Mouse (Mus musculus) skeletal muscle tissue, adult 2 months (tissue): ENCODE results near the gene Hhatl.

Source experiments
- DNase-seq: peaks from one replicate; pipeline ENCODE4 v3.0.0-alpha.2; 2012; ENCODE audit warnings: low read depth, low spot score

Gene Hhatl

DNA sequence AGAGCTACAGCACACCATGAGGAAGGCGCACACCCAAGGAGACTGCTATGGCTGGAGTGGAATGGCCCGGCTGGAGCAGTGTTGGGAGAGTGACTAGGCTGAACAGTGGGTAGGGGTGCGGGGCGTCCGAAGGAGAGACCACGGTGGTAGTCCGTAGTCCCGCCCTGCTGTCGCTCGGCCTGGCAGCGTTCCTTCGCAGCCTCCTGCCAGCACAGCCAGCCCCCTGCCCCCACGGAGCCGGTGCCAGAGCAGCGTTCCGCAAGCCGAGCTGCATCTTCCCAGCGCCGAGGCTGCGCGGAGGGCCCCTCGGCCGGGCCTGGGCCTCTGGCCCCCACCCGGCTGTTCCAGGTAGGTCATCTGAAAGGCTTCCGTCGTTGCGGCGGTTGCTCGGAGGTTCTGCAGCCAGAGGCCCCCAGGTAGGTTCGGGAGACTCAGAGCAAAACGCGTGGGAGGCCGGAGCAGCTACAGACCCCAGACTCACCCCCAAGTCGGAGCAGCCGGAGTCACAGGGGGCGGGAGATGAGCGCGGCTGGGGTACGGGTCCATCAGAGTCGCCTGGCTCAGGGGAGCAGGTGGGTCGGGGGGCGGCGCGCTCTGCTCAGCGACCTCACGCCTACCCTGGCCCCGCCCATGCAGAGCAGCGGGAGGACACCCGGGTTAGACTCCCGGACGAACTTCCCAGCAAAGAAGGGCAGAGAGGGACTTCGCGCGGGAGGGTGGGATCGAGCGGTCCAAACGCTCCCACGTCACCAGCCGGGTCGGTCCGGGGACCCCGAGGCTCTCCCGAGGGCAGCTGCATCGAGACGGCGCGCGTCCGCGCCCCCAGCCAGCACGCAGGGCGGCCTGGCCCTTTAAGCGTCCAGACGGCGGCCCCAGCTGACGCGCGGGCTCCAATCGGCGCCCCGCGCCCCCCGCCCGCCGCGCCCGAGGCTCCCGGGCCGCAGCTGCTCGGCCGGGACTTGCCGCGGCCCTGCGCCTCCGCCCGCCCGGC lies 32.9 kb downstream of the Hhatl start, which contains the start of gene Zfp651:
Gene Zfp651 (plus strand): TSS at position 240 of the 991 bp plus-strand sequence.
- no peak for DNase-seq

DNA sequence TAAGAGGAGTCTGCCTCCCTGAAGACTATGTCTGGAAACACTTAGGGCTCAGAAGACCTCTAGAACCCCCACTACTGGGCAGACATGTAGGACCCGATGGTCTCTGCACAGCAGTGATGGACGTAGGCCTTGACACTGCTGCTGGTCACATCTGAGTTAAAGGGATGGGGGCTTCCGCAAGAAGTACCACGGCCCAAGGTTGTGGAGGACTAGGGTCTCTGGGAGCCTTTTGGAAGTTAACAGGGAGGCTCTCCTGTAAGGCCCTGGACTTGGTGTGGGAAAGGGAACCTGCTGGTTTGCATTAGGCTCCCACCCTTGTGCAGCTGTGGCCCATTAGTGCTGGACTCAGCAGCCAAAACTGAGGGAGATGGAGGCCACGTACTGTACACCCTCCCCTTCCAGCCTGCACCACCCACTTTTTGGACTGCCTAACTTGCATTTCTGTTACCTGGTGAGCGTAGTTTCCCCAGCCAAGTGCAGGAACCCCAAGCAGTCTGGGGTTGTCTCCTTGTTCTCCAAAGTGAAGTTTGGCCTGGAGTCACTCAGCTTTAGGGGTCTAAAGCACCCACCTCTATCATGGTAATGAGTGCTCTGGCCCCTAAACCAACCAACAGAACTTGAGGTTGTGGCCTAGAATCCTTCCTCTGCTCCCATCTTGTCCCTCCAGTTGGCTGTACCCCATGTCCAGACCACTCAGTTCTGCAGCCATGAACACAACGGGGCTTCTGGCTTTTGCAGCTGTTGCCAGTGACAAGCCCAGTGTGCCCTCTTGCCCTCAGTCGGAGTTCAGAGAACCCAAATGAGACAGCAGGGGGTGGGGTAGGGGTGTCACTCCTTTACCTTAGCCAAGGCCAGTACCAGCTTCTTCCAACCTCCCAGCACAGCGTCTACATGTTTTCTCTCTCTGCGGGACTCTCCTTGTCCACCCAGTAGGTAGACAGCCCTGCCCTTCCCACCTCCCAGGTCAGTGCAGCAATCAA lies 34.2 kb downstream of the Hhatl start:
- DNase-seq: no peak

DNA sequence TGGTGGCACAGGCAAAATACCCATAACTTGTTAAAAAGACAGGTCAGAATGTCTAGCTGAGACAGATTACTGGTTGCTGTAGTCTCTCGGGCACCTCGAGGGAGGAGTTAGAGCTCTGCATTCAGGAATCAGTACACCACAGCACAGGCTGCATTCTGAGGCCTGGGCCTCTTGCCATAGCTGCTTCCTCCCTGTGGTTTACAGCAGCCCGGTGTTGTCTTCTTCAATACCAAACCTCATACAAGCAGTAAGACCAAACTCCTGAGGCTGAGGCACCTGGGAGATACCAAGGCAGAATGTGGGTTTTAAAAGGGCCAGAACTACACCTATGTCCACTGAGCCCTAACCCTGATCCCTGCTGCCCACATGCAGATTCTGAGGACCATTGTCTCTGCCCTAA lies 34.9 kb downstream of the Hhatl start:
- no peak for DNase-seq

DNA sequence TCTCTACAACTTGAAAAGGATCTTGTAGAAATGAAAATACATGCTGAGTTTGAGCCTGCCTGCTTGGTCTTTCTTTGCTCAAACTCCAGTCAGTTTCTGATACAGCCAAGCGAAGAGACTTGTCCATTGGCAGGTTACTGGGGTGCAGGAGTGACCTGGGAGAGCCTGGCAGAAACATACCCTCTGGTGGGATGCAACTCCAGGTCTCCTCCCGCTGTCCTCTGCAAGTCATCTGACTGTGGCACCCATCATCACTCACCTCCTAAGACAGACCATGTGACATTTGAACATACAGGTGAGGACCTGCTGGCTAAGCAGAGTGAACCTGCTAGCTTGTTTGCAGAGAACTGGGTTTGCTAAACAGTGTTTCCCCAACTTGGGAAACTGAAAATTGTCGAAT lies 35.5 kb downstream of the Hhatl start:
- DNase-seq: no peak

DNA sequence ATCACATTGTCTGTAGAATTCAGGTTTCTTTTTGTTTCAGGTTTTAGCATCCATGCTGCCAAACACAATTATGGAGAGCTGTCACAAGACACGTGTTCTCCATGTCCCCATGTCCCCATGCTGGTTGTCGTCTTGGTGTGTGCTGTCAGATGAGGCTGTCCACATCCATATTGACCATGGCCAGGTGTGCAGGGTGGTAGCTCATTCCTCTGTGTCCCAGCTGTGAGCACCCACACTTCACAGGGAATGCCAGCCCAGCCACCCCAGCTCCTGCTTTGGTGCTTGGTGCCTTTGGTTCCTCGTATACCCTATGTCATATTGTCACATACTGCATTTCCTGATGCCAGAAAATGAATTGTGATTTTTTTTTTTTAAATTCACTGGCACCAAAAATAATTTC lies 37.7 kb downstream of the Hhatl start:
- no peak for DNase-seq

DNA sequence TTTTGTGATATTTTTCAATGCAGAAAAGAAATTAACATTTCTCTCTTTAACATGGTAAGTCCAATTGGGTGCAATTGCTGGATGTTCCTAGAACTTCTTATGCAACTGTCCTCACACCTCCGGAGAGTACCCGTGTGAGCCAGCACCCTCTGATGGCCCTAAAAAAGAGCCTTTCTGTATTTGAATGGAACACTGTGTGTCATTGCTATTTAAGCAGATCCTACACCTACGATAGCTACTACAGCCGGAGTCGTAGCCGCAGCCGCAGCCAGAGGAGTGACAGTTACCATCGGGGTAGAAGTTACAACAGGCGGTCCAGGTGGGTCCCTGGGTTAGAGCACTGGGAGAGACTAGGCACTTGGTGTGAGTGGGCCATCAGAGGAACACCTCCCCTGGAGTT lies 39.5 kb downstream of the Hhatl start:
- no peak for DNase-seq

DNA sequence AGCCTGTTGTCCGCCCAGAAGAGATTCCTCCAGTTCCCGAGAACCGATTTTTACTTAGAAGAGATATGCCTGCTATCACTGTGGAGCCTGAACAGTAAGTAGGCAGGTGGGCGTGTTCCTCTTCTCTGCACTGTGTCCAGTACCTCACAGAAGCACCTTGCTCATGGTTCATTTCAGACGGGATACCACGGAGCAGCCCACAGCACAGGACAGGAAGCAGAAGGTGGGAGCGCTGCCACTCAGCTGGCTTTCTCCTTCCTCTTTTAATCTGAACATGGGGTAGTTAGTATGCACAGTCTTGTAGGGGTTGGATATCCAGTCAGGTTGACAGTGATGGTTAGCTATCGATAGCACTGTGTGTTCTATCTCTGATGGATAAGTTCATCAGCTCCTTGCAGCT lies 48.3 kb downstream of the Hhatl start:
- no peak for DNase-seq

DNA sequence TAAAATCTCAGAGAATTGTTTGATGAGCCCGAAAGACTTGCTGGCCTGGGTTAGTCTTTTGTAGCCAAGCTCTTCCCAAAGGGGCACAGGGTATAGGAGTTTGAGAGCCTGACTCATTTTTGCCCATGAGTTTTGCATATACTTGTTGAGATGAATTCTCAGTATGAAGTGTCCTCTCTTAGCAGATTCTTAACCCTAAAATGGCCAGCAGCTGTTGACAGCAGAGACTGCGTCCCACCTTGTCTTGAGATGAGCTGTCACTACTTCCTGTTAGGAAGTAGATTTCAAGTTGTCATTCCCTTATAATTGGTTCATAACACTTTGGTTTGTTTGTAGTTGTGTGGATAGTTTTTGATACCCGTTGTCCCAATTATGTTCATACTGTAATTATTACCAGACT lies 51.1 kb downstream of the Hhatl start:
- no peak for DNase-seq

DNA sequence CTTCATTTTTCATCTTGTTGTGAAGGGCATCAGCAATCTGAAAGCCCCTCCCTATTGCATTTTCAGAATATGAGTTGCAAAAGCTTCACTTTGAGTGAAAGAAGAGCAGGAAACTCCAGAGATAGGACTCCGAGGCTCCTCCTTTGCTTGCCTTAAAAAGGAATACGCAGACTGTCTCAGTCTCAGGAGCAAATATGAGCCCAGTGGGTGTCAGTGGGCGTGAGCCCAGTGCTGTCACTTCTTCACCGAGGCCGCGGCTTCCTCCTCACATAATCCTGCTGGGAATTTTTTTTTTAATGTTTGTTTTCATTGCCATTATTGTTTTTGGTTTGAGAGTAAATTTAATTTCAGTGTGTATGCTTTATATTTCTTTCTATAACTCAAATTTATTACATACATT lies 51.8 kb downstream of the Hhatl start:
- no peak for DNase-seq
